Mouse (Mus musculus): ENCODE measurements around the gene Slc16a13. TPM values are rescaled to one million over a fixed set of nuclear protein-coding genes. Genes with fewer than 3 reads are reported as not detected.

The Slc16a13 gene
- polyA plus RNA-seq, 1 experiment from 2014 or later, result 12.9 TPM

- Histone ChIP-seq H3K4me2 (replicated peaks) (no peak overlapping the region), H3K27ac (no peak overlapping the region), H3K36me3 (replicated peaks; ENCODE audit: control insufficient read depth, insufficient read depth) (no peaks in the 10 kb centered on the region), H3K27me3 (ENCODE audit: control insufficient read depth, insufficient read depth, low read length) (peaks cover 8% of the 10 kb centered on the region), H3K4me3 (replicated peaks; ENCODE audit: low read length) (no peak overlapping the region), H3K9ac (no peak overlapping the region), H3K9me3 (ENCODE audit: control insufficient read depth, low read length) (no peaks in the 10 kb centered on the region), H3K4me1 (replicated peaks; ENCODE audit: control insufficient read depth, insufficient read depth, low read length) (no peaks in the 10 kb centered on the region)
- 49% methylated on average over 9 of the region's 9 CpGs for WGBS
- ATAC-seq (ENCODE audit: low FRiP score) (no peak), DNase-seq (ENCODE audit: low spot score) (peak; percentile 74)
Measured at GRCm38 (mm10) chr11:70247136-70247845, 26.4 kb upstream of the Slc16a13 start.

DNA sequence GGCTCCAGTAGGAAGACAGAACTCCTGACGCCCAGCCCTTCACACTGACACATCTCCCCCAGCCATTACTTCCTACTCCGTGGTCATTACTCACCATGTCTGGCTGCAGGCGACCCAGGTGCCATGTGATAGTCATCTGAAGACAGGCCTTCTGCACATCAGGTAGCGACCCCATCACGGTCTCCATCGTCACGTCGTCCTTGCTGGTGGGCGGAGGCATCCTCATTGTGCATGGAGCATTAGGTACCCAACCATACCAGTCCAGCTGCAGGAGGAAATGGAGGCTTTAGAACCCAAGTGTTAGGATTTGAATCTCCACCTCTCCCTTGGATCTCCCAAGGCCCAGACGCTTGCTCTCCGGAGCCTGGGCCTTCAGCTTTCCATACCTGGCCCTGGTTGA, 21.7 kb upstream of the Slc16a13 start:
- ATAC-seq (ENCODE audit: low FRiP score), result no peak
- H3K27me3 ChIP-seq (ENCODE audit: control insufficient read depth, insufficient read depth, low read length), result no peaks in the 10 kb centered on the region
- 70% methylated on average over 11 of the region's 11 CpGs for WGBS
- H3K9ac ChIP-seq, result no peak overlapping the region
- H3K4me3 ChIP-seq (replicated peaks; ENCODE audit: low read length), result no peak overlapping the region
- no peaks in the 10 kb centered on the region for H3K36me3 ChIP-seq (replicated peaks; ENCODE audit: control insufficient read depth, insufficient read depth)
- no peak for DNase-seq (ENCODE audit: low spot score)
- H3K4me1 ChIP-seq (replicated peaks; ENCODE audit: control insufficient read depth, insufficient read depth, low read length), result peaks cover 22% of the 10 kb centered on the region
- no peak overlapping the region for H3K4me2 ChIP-seq (replicated peaks)
- no peak overlapping the region for H3K27ac ChIP-seq
- no peaks in the 10 kb centered on the region for H3K9me3 ChIP-seq (ENCODE audit: control insufficient read depth, low read length)

GRCm38 (mm10) chr11:70239541-70240279, 18.8 kb upstream of the Slc16a13 start, which contains the start of the genes Gm21988 and Rnasek:
Gene Gm21988 (minus strand): TSS chr11:70239830.
Gene Rnasek (minus strand): TSS chr11:70239842.
- Histone ChIP-seq H3K4me1 (replicated peaks; ENCODE audit: control insufficient read depth, insufficient read depth, low read length) (peaks cover 34% of the 10 kb centered on the region), H3K27ac (peak within 1 kb of the TSS; percentile 95), H3K9ac (peak within 1 kb of the TSS; percentile 74), H3K9me3 (ENCODE audit: control insufficient read depth, low read length) (no peaks in the 10 kb centered on the region), H3K4me2 (replicated peaks) (peak within 1 kb of the TSS; percentile 100), H3K4me3 (replicated peaks; ENCODE audit: low read length) (peak within 1 kb of the TSS; percentile 60), H3K27me3 (ENCODE audit: control insufficient read depth, insufficient read depth, low read length) (no peaks in the 10 kb centered on the region), H3K36me3 (replicated peaks; ENCODE audit: control insufficient read depth, insufficient read depth) (peaks cover 13% of the 10 kb centered on the region)
- ATAC-seq (ENCODE audit: low FRiP score) (peak; percentile 59), DNase-seq (ENCODE audit: low spot score) (peak; percentile 87)
- WGBS, result 0% methylated on average over 27 of the region's 35 CpGs

GRCm38 (mm10) chr11:70238591-70239440, 18.0 kb upstream of the Slc16a13 start:
- H3K9ac ChIP-seq, result peak overlapping the region; percentile 74
- 12% methylated on average over 23 of the region's 23 CpGs for WGBS
- H3K27me3 ChIP-seq (ENCODE audit: control insufficient read depth, insufficient read depth, low read length), result no peaks in the 10 kb centered on the region
- peak overlapping the region; percentile 95 for H3K27ac ChIP-seq
- peaks cover 19% of the 10 kb centered on the region for H3K36me3 ChIP-seq (replicated peaks; ENCODE audit: control insufficient read depth, insufficient read depth)
- DNase-seq (ENCODE audit: low spot score) (no peak), ATAC-seq (ENCODE audit: low FRiP score) (no peak)
- peak overlapping the region; percentile 100 for H3K4me2 ChIP-seq (replicated peaks)
- peaks cover 34% of the 10 kb centered on the region for H3K4me1 ChIP-seq (replicated peaks; ENCODE audit: control insufficient read depth, insufficient read depth, low read length)
- peak overlapping the region; percentile 60 for H3K4me3 ChIP-seq (replicated peaks; ENCODE audit: low read length)
- H3K9me3 ChIP-seq (ENCODE audit: control insufficient read depth, low read length), result no peaks in the 10 kb centered on the region

- peaks cover 19% of the 10 kb centered on the region for H3K36me3 ChIP-seq (replicated peaks; ENCODE audit: control insufficient read depth, insufficient read depth)
- H3K27ac ChIP-seq, result peak within 1 kb of the TSS; percentile 95
- peak within 1 kb of the TSS; percentile 60 for H3K4me3 ChIP-seq (replicated peaks; ENCODE audit: low read length)
- H3K4me1 ChIP-seq (replicated peaks; ENCODE audit: control insufficient read depth, insufficient read depth, low read length), result peaks cover 39% of the 10 kb centered on the region
- under 1% methylated on average over 59 of the region's 70 CpGs for WGBS
- peak within 1 kb of the TSS; percentile 100 for H3K4me2 ChIP-seq (replicated peaks)
- H3K9me3 ChIP-seq (ENCODE audit: control insufficient read depth, low read length), result no peaks in the 10 kb centered on the region
- ATAC-seq (ENCODE audit: low FRiP score) (peak; percentile 95), DNase-seq (ENCODE audit: low spot score) (peak; percentile 96)
- peak within 1 kb of the TSS; percentile 74 for H3K9ac ChIP-seq
- H3K27me3 ChIP-seq (ENCODE audit: control insufficient read depth, insufficient read depth, low read length), result no peaks in the 10 kb centered on the region
Measured at GRCm38 (mm10) chr11:70237457-70238167, 16.7 kb upstream of the Slc16a13 start, which contains the start of gene 0610010K14Rik. Gene 0610010K14Rik (minus strand): TSS chr11:70237914.

DNA sequence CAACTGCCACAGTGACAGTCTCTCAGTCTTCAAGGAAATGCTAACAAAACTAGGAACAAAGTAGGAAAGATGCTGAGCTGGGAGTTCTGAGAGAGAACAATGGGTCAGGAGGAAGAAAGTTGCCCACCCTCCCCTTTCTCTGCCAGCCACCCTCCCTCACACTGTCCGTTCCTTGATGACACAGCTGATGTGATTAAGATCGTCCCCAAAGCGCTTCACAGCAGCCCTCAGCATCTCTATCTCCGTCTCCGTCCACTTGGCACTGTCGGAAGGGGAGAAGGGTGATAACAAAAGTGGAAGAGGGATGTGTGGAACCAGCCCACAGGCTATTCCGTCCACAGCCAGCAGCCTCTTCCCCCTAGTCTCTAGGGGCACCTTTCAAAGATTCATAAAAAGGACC, 15.9 kb upstream of the Slc16a13 start:
- Histone ChIP-seq H3K9me3 (ENCODE audit: control insufficient read depth, low read length) (no peaks in the 10 kb centered on the region), H3K4me1 (replicated peaks; ENCODE audit: control insufficient read depth, insufficient read depth, low read length) (peaks cover 40% of the 10 kb centered on the region), H3K36me3 (replicated peaks; ENCODE audit: control insufficient read depth, insufficient read depth) (peaks cover 19% of the 10 kb centered on the region), H3K4me3 (replicated peaks; ENCODE audit: low read length) (peak overlapping the region; percentile 60), H3K4me2 (replicated peaks) (peak overlapping the region; percentile 100), H3K27me3 (ENCODE audit: control insufficient read depth, insufficient read depth, low read length) (no peaks in the 10 kb centered on the region), H3K27ac (peak overlapping the region; percentile 95), H3K9ac (peak overlapping the region; percentile 74)
- WGBS, result 21% methylated on average over 7 of the region's 7 CpGs
- ATAC-seq (ENCODE audit: low FRiP score) (no peak), DNase-seq (ENCODE audit: low spot score) (no peak)

DNA sequence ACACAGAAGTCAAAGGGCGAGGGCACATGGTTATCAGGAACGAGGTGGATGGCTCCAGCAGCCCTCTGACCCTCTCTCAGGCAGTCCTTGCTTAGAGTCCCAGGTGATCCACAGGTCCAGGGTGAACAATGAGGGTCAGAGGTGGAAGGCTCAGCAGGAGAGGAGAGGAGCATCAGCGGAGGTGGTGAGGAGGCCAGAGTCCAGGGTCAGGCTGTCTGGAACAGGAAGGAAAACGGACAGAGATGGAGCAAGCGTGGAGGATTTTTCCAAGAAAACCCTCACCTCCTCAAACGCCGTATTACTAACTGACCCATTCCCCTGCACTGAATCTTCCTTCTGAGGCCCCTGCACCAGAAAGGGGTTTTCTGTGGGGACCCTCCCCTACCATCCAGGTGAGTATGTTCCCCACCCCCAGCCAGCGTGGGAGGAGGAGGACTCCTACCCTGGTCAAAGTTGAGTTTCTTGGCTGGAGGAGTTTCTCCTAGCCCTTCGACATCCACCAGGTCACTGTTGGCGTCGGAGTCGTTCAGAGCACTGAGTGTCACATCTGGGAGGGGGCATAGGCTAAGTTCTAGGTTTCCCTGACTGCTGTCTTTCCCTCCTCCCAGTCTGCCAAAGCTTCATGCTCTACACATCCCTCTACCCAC, 14.5 kb upstream of the Slc16a13 start:
- H3K27me3 ChIP-seq (ENCODE audit: control insufficient read depth, insufficient read depth, low read length), result peaks cover 8% of the 10 kb centered on the region; the same call in 1 of the 2 replicates
- no peak for ATAC-seq (ENCODE audit: low FRiP score)

DNA sequence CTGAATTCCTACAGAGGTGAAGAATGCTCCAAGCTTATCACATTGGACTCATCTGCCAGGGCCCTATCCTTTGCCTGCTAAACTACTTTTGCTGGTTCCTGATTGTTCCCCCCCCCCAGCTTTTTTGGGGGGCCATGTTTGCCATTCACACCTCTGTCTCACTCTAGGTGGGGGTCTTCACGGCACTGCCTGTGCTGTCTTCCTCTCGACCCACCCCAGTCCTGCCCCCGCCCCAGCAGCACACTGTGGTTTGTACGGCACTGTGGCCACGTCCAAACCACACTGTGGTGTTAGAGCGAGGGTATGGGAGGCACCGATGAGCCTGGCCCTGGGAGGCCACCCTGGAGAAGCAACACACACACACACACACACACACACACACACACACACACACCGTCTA, 13.6 kb upstream of the Slc16a13 start:
- Histone ChIP-seq H3K4me2 (replicated peaks) (no peak overlapping the region), H3K9ac (no peak overlapping the region), H3K9me3 (ENCODE audit: control insufficient read depth, low read length) (no peaks in the 10 kb centered on the region), H3K36me3 (replicated peaks; ENCODE audit: control insufficient read depth, insufficient read depth) (peaks cover 19% of the 10 kb centered on the region), H3K27ac (no peak overlapping the region), H3K4me3 (replicated peaks; ENCODE audit: low read length) (no peak overlapping the region), H3K27me3 (ENCODE audit: control insufficient read depth, insufficient read depth, low read length) (peaks cover 17% of the 10 kb centered on the region), H3K4me1 (replicated peaks; ENCODE audit: control insufficient read depth, insufficient read depth, low read length) (peaks cover 33% of the 10 kb centered on the region)
- DNase-seq (ENCODE audit: low spot score) (no peak), ATAC-seq (ENCODE audit: low FRiP score) (no peak)
- 89% methylated on average over 8 of the region's 8 CpGs for WGBS

More for the DNA sequence above, 14.5 kb upstream of the Slc16a13 start:
- Histone ChIP-seq H3K4me2 (replicated peaks) (no peak overlapping the region), H3K27ac (no peak overlapping the region), H3K4me3 (replicated peaks; ENCODE audit: low read length) (no peak overlapping the region), H3K4me1 (replicated peaks; ENCODE audit: control insufficient read depth, insufficient read depth, low read length) (peaks cover 34% of the 10 kb centered on the region), H3K36me3 (replicated peaks; ENCODE audit: control insufficient read depth, insufficient read depth) (peaks cover 19% of the 10 kb centered on the region), H3K9me3 (ENCODE audit: control insufficient read depth, low read length) (no peaks in the 10 kb centered on the region), H3K9ac (no peak overlapping the region)
- WGBS, result 93% methylated on average over 12 of the region's 12 CpGs
- no peak for DNase-seq (ENCODE audit: low spot score)

Measured in hindbrain, embryonic 14.5 days (tissue).